Mouse (Mus musculus): Measurements from ENCODE around the gene Celsr1.
"Not testable (repeated sequence)": the region's sequence is repeated elsewhere in the genome, so short reads cannot be mapped to it uniquely, and the experiment has no call there.

Celsr1 gene

DNA sequence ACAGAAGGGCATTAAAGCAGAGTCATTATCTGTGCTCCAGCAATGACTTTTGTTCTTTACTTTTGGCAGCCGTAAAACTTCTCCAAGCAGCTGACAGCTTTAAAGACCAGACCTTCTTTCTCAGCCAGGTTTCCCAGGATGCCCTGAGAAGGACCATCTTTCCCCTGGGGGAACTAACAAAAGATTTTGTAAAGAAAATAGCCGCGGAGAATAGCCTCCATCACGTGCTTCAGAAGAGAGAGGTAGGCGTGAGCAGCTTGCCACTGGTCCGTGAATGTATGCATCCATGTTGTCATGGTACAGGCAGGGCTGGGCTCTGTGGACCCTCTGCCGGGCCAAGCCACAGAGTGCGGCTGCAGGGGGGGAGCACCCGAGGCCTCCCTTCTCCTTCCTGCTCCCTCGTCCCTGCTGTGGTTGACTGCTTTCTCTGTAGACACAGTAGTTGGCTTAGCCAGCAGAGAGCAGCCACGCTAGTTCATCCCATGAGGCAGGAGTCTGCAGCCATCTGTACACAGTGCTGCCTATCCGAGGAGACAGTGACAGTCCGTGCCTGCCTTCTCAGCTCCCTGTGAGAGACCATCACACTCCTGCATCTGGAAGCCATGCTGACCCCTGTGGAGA lies 141.0 kb downstream of the Celsr1 start:
- DNase-seq (ENCODE audit: low spot score), result no peak

DNA sequence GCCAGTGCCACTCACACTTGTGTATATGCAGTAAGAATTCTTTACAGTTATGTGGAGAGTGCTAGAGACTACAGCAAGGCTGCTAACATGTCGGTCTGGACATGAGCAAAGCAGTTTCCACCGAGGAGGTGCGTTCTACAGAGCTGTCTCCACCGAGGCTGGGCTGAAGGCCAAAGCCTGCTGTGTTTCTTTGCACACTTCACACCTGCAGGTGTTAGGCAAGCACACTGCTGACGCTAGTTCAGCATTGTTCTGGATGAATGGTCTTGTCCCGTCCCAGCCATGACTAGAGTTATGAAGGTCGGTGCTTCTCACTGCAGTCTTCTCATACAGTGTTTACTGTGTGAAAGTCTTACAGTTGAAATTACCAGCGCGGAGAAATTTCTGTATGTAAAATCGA lies 141.6 kb downstream of the Celsr1 start:
- no peak for DNase-seq (ENCODE audit: low spot score)

DNA sequence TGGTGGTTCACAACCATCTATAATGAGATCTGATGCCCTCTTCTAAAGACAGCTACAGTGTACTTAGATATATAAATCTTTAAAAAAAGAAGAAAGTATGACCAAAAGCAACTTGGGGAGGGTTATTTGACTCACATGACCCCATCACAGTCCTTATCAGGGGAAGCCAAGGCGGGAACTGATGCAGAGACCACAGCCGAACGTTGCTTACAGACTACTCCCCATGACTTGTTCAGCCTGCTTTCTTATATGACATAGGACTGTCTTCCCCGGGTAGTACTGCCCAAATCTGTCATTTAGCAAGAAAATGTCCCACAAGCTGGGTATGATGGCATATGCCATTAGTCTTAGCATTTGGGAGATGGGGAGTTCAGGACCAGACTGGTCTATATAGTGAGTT lies 144.3 kb downstream of the Celsr1 start:
- no peak for DNase-seq (ENCODE audit: low spot score)

GRCm38 (mm10) chr15:85885606-85886005 lies 148.0 kb downstream of the Celsr1 start:
- DNase-seq (ENCODE audit: low spot score), result no peak

DNA sequence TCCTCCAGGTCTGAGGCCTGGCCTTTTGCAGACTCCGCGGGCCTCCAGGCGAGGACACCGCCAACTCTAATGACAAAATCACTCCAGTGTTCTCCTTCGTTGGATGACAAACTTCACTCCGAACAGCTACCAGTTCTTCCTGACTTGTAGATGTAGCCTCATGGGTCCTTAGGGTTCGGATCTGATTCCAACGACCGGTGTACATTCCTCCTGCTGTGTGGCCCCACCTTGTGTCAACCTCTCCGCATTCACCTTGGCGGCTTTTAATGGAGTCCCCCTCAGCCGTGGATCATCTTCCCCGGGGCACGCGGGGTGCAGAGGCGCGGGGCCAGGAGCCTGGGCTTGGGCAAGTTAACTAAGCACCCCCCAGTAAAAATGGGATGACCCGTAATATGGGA lies 154.1 kb downstream of the Celsr1 start:
- no peak for DNase-seq (ENCODE audit: low spot score)

GRCm38 (mm10) chr15:85878848-85879497 lies 154.6 kb downstream of the Celsr1 start, which contains the start of gene Trmu:
Trmu (plus strand) TSS chr15:85879312.
- peak; percentile 79 for DNase-seq (ENCODE audit: low spot score)

DNA sequence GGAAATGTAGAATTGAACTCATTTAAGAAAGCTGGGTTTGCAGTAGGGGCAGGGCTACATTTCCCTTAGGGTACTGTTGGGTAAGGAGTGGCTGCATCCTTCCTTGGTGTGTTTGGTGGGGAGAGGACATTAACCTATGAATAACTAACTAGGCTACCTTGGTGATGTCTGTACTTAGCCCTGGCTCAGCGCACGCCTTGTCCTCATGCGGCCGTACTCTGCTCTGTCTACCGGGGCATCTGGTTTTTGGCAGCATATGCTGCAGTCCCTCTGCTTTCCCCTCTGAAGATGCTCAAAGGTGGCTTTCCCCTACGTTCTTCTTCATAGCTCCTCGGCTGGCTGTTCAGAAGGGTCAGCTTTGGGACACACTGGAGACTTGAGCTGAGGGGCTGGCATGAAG lies 156.2 kb downstream of the Celsr1 start:
- DNase-seq (ENCODE audit: low spot score), result no peak

DNA sequence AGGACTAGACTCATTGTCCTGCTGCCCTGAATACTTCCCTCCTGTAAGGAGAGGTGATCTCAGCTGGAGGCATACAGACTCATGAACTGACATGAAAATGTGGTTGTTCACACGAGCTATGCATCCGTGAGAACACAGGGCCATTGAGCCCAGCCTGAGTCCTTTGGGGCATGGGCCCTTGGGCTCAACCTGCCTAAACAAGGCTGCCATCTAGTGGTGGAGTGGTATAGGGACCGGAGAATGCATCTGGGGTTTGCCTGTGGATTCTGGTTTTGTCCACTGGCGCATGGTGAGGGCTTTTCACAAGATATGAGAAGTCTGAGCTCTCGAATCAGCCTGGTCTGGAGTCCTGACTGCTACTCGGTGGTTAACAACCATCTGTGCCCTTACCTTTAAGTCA lies 165.9 kb downstream of the Celsr1 start:
- DNase-seq (ENCODE audit: low spot score), result peak; percentile 72

GRCm38 (mm10) chr15:85865913-85866312 lies 167.7 kb downstream of the Celsr1 start:
- not testable (repeated sequence) for DNase-seq (ENCODE audit: low spot score)

DNA sequence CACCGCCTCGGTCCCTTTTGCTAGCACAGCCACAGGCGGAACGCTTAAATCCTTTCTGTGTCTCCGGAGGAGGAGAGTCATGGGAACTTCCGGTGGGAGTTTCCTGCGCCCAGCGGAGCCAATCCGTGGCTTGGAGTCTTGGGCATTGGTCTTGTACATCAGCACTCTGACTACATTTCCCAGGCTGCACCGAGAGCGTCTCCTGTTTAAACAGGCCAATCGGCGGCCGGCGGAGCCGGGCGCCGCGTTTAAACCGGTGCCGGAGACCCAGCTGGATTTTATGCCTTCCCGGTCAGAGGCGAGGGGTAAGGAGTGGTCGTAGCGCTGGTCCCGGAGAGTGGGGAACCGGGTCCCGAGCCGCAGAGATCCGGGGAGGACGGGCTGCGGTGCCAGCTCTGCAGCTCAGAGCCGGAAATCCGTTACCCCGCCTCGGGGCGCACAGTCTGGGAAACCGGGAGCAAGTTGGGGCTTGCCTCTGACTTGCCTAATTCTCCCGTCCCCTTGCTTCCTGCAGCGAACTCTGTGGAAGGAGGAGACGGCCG lies 174.0 kb downstream of the Celsr1 start, which contains the start of gene Gtse1:
Gene Gtse1, plus strand, starts transcription at position 256 of the 542 bp plus-strand sequence.
- peak; percentile 86 for DNase-seq (ENCODE audit: low spot score)

GRCm38 (mm10) chr15:85858980-85859489 lies 174.5 kb downstream of the Celsr1 start:
- no peak for DNase-seq (ENCODE audit: low spot score)

DNA sequence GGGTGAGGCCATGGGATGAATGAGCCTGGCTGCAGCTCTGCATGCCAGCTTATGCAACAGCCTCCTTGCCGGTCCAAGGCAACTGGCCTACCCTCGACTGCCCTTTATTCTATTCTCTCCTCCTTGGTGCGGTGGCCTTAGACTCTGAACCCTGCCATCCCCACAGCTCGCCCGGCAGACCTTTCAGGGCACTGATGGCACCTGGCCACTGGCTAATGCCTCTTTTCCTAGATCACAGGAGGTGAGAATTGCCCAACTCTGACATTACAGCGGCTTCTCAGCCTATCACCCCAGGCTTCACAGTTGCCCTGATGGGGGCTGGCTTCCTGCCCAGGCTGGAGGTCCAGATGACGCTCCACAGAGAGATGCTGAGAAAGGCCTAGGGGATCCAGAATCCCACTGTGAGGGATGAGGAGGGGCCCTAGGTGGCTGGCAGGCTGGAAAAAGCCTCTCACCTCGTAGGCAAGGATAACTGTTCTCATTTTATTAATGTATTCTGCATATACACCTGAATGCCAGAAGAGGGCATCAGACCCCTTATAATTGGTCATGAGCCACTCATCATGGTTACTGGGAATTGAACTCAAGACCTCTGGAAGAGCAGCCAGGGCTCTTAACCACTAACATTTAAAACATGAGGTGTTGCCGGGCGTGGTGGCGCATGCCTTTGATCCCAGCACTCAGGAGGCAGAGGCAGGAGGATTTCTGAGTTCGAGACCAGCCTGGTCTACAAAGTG lies 181.8 kb downstream of the Celsr1 start:
- DNase-seq (ENCODE audit: low spot score), result no peak
